Mouse (Mus musculus) liver, embryonic 16.5 days (tissue): ENCODE data around the gene Pde6h. TPM values are rescaled to one million over a fixed set of nuclear protein-coding genes. Genes with fewer than 3 reads are reported as not detected.

Experiments
- ATAC-seq: fragments of 200-750 bp; cut with Nextera tagmentation; 2 replicates; pipeline ENCODE4 v1.8.0; 2017; ENCODE audit warnings: low read depth, mild to moderate bottlenecking, moderate number of reproducible peaks, moderate library complexity
- H3K27ac ChIP-seq: fragments of 300-500 bp; sonication (generic); 2 replicates; pipeline ENCODE4 v1.5.1; 2014; ENCODE audit warnings: mild to moderate bottlenecking, low read length
- H3K27me3 ChIP-seq: fragments of 300-500 bp; sonication (generic); 2 replicates; pipeline ENCODE4 v1.6.1; 2014; ENCODE audit warnings: low read depth, low read length, mixed read lengths; ENCODE audit not compliant: control insufficient read depth, insufficient read depth
- H3K36me3 ChIP-seq: fragments of 300-500 bp; sonication (generic); 2 replicates; pipeline ENCODE4 v1.6.1; 2014; ENCODE audit warnings: mild to moderate bottlenecking; ENCODE audit not compliant: control insufficient read depth, insufficient read depth
- H3K4me1 ChIP-seq: fragments of 300-500 bp; sonication (generic); 2 replicates; pipeline ENCODE4 v1.6.1; 2014; ENCODE audit warnings: low read depth, low read length, mixed read lengths; ENCODE audit not compliant: control insufficient read depth
- H3K4me2 ChIP-seq: fragments of 300-500 bp; sonication (generic); 2 replicates; pipeline ENCODE4 v1.6.1; 2014; ENCODE audit warnings: low read depth, low read length, mixed read lengths
- H3K4me3 ChIP-seq: fragments of 300-500 bp; sonication (generic); 2 replicates; pipeline ENCODE4 v1.5.1; 2014; ENCODE audit warnings: low read depth, mild to moderate bottlenecking, low read length
- H3K9ac ChIP-seq: fragments of 300-500 bp; sonication (generic); 2 replicates; pipeline ENCODE4 v1.6.1; 2014; ENCODE audit warnings: low read depth, low read length
- H3K9me3 ChIP-seq: fragments of 300-500 bp; sonication (generic); replicated peaks from 2 replicates; pipeline ENCODE4 v1.6.1; 2016; ENCODE audit warnings: low read length; ENCODE audit not compliant: control insufficient read depth
- WGBS: fragments of 180-500 bp; shearing (Covaris S2); extraction: QIAGEN DNeasy Blood & Tissue Kit; methylation state at CpG from one replicate; pipeline ENCODE4 v1.1.7; 2014; ENCODE audit not compliant: insufficient replicate concordance; 5-methylcytosine and 5-hydroxymethylcytosine counted together
- polyA plus RNA-seq: library from polyadenylated mRNA; unstranded; fragments of >200 nt; fragmentation: Nextera tagmentation; extraction: Ambion mirVana; gene quantifications from 2 replicates; pipeline ENCODE4 v1.2.1, GENCODE M21; 2015

Pde6h gene
- polyA plus RNA-seq, 1 experiment from 2014 or later = not detected

DNA sequence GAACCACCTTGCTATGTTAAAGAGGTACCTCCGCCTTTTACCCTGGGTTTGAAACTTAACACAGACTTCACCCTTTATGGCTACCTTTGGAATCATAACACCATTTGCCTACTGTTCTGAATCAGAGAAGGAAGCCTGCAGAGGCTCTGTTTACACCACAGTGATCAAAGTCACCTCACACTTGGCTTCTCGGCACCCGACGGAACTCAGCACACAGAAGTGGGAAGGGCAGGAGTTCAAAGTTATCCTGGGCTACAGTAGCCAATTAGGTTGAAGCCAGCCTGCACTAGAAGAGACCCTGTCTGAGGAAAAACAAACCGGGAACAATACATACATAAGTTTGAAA, 78.5 kb downstream of the Pde6h start:
- H3K27me3 ChIP-seq = no peaks in the 10 kb centered on the region
- no peak overlapping the region for H3K4me2 ChIP-seq
- H3K4me1 ChIP-seq = no peaks in the 10 kb centered on the region
- no peak for ATAC-seq
- no peak overlapping the region for H3K9ac ChIP-seq
- WGBS = 71% methylated on average over 5 of the region's 5 CpGs
- H3K36me3 ChIP-seq = no peaks in the 10 kb centered on the region
- H3K4me3 ChIP-seq = no peak overlapping the region
- H3K27ac ChIP-seq = no peak overlapping the region
- H3K9me3 ChIP-seq = no peaks in the 10 kb centered on the region

DNA sequence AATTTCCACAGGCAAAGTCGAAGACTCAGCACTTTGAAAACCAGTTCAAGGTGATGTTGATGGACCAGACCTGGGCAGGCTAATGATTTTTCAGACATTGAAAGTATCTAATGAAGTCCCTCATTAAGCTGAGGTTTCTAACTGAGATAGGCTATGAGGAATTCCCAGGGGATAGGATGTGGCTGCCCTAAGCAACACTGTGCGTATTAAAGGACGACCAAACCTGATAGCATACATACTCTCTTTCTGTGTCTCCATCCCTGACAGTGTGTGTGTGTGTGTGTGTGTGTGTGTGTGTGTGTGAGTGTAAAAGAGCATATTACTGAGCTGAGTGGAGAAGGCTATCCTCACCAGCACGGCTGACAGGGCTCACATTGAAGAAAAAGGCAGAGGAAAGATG, 80.7 kb downstream of the Pde6h start:
- no peak overlapping the region for H3K9ac ChIP-seq
- no peak overlapping the region for H3K4me2 ChIP-seq
- no peak for ATAC-seq
- no peaks in the 10 kb centered on the region for H3K4me1 ChIP-seq
- H3K27ac ChIP-seq = no peak overlapping the region
- WGBS = 67% methylated on average over 4 of the region's 4 CpGs
- no peak overlapping the region for H3K4me3 ChIP-seq
- no peaks in the 10 kb centered on the region for H3K27me3 ChIP-seq
- no peaks in the 10 kb centered on the region for H3K9me3 ChIP-seq
- H3K36me3 ChIP-seq = no peaks in the 10 kb centered on the region

- no peaks in the 10 kb centered on the region for H3K4me1 ChIP-seq
- no peak overlapping the region for H3K4me2 ChIP-seq
- H3K27ac ChIP-seq = no peak overlapping the region
- WGBS = 41% methylated on average over 5 of the region's 5 CpGs
- H3K9ac ChIP-seq = no peak overlapping the region
- H3K4me3 ChIP-seq = no peak overlapping the region
- no peaks in the 10 kb centered on the region for H3K27me3 ChIP-seq
- H3K36me3 ChIP-seq = no peaks in the 10 kb centered on the region
- ATAC-seq = no peak
- H3K9me3 ChIP-seq = no peaks in the 10 kb centered on the region
Measured at GRCm38 (mm10) chr6:137011187-137011586, 87.6 kb downstream of the Pde6h start.

- H3K4me3 ChIP-seq = no peak overlapping the region
- no peaks in the 10 kb centered on the region for H3K9me3 ChIP-seq
- H3K9ac ChIP-seq = no peak overlapping the region
- H3K27ac ChIP-seq = no peak overlapping the region
- WGBS = 58% methylated on average over 6 of the region's 6 CpGs
- H3K27me3 ChIP-seq = no peaks in the 10 kb centered on the region
- no peak for ATAC-seq
- no peak overlapping the region for H3K4me2 ChIP-seq
- no peaks in the 10 kb centered on the region for H3K4me1 ChIP-seq
- no peaks in the 10 kb centered on the region for H3K36me3 ChIP-seq
Measured at GRCm38 (mm10) chr6:137014346-137014745, 90.7 kb downstream of the Pde6h start.

GRCm38 (mm10) chr6:137017216-137017973, 93.8 kb downstream of the Pde6h start:
- Histone ChIP-seq H3K27me3 (no peaks in the 10 kb centered on the region), H3K4me3 (no peak overlapping the region), H3K9me3 (no peaks in the 10 kb centered on the region), H3K9ac (no peak overlapping the region), H3K4me1 (no peaks in the 10 kb centered on the region), H3K36me3 (no peaks in the 10 kb centered on the region), H3K27ac (no peak overlapping the region), H3K4me2 (no peak overlapping the region)
- no peak for ATAC-seq
- 62% methylated on average over 7 of the region's 7 CpGs for WGBS

Other genes with a start within 250 kb of the Pde6h start
- 0.30 and 0.60 TPM in 2 replicates for gene Gucy2c, start 142.1 kb upstream of the Pde6h start, polyA plus RNA-seq
- gene Hist4h4, start 119.4 kb upstream of the Pde6h start, polyA plus RNA-seq = 1.2 and 1.7 TPM in 2 replicates
- gene H2afj, start 115.6 kb upstream of the Pde6h start, polyA plus RNA-seq = 126 and 138 TPM in 2 replicates
- 0.59 and 0.98 TPM in 2 replicates for gene BC049715, start 96.2 kb upstream of the Pde6h start, polyA plus RNA-seq
- 46.1 and 47.3 TPM in 2 replicates for gene Wbp11, start 95.6 kb upstream of the Pde6h start, polyA plus RNA-seq
- not detected in 2 replicates for gene Smco3, start 88.4 kb upstream of the Pde6h start, polyA plus RNA-seq
- gene Art4, start 66.1 kb upstream of the Pde6h start, polyA plus RNA-seq = 28.1 and 28.3 TPM in 2 replicates
- gene Mgp, start 48.0 kb upstream of the Pde6h start, polyA plus RNA-seq = 3.3 and 4.8 TPM in 2 replicates
- 0.44 and 0.71 TPM in 2 replicates for gene Erp27, start 1.7 kb upstream of the Pde6h start, polyA plus RNA-seq
- 153 and 164 TPM in 2 replicates for gene Arhgdib, start 18.1 kb downstream of the Pde6h start, polyA plus RNA-seq
- gene Rerg, start 246.7 kb downstream of the Pde6h start, polyA plus RNA-seq = 2.4 and 3.4 TPM in 2 replicates